Mouse (Mus musculus) stomach, postnatal 0 days (tissue): Measurements from ENCODE around the gene Arrb1. TPM values are rescaled to one million over a fixed set of nuclear protein-coding genes. Genes with fewer than 3 reads are reported as not detected.
A peak's percentile ranks its signal among the peaks of the same experiment; 100 is the strongest.

Experiments used
- ATAC-seq: fragments of 200-750 bp; cut with Nextera tagmentation; 2 replicates; pipeline ENCODE4 v1.8.0; 2017; ENCODE audit not compliant: low FRiP score, low TSS enrichment
- DNase-seq: peaks from one replicate; pipeline ENCODE4 v3.0.0-alpha.2; 2016; ENCODE audit warnings: low spot score
- H3K27ac ChIP-seq: fragments of 300-500 bp; sonication (generic); replicated peaks from 2 replicates; pipeline ENCODE4 v1.5.1; 2014; ENCODE audit warnings: mild to moderate bottlenecking, control low read depth
- H3K27me3 ChIP-seq: fragments of 300-500 bp; sonication (generic); 2 replicates; pipeline ENCODE4 v1.6.1; 2014; ENCODE audit warnings: low read length; ENCODE audit not compliant: control insufficient read depth, insufficient read depth
- H3K36me3 ChIP-seq: fragments of 300-500 bp; sonication (generic); 2 replicates; pipeline ENCODE4 v1.6.1; 2014; ENCODE audit warnings: low read length, mixed read lengths; ENCODE audit not compliant: control insufficient read depth, insufficient read depth
- H3K4me1 ChIP-seq: fragments of 300-500 bp; sonication (generic); replicated peaks from 2 replicates; pipeline ENCODE4 v1.6.1; 2014; ENCODE audit warnings: antibody characterized with exemption; ENCODE audit not compliant: control insufficient read depth, insufficient read depth
- H3K4me2 ChIP-seq: fragments of 300-500 bp; sonication (generic); replicated peaks from 2 replicates; pipeline ENCODE4 v1.6.1; 2014; ENCODE audit warnings: low read depth, mild to moderate bottlenecking, control low read depth, moderate library complexity
- H3K4me3 ChIP-seq: fragments of 300-500 bp; sonication (generic); 2 replicates; pipeline ENCODE4 v1.5.1; 2014; ENCODE audit warnings: low read depth, low read length, control low read depth
- H3K9ac ChIP-seq: fragments of 300-500 bp; sonication (generic); 2 replicates; pipeline ENCODE4 v1.6.1; 2014; ENCODE audit warnings: mild to moderate bottlenecking, low read length, control low read depth, mixed read lengths
- H3K9me3 ChIP-seq: fragments of 300-500 bp; sonication (generic); 2 replicates; pipeline ENCODE4 v1.6.1; 2016; ENCODE audit warnings: low read length; ENCODE audit not compliant: control insufficient read depth
- CTCF ChIP-seq: IDR thresholded peaks from 2 replicates; pipeline ENCODE4 v1.5.1; 2016; ENCODE audit warnings: antibody characterized with exemption, low read depth, mild to moderate bottlenecking, moderate library complexity
- EP300 ChIP-seq: optimal IDR thresholded peaks from 2 replicates; pipeline ENCODE3; 2016; ENCODE audit warnings: antibody characterized with exemption
- WGBS: fragments of 180-500 bp; shearing (Covaris S2); extraction: QIAGEN DNeasy Blood & Tissue Kit; methylation state at CpG from one replicate; pipeline ENCODE4 v1.1.7; 2014; 5-methylcytosine and 5-hydroxymethylcytosine counted together
- polyA plus RNA-seq: library from polyadenylated mRNA; unstranded; fragments of >200 nt; fragmentation: Nextera tagmentation; extraction: Ambion mirVana; gene quantifications from 2 replicates; pipeline ENCODE4 v1.2.1, GENCODE M21; 2015

The Arrb1 gene
- polyA plus RNA-seq, 1 experiment from 2014 or later, result 3.6 TPM

DNA sequence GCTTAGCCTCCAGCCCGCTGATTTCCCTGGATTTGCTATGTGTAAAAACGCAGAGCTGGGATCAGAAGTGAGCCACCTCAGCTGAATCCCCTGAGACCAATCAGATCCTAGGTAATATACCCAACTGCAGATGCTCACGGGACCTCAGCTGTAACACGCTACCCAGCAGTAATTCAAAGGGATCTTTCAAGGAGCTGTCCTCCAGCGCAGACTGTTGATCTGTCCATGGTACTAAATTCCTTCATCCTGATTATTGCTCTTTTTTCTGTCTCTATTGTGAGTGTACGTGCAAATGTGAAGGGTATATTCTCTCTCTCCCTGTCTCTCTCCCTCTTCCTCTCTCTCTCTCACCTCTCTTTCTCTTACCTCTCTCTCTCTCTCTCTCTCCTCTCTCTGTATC, 97.0 kb downstream of the Arrb1 start:
- no peaks in the 10 kb centered on the region for H3K4me1 ChIP-seq
- H3K27me3 ChIP-seq, result peaks cover 2% of the 10 kb centered on the region; the same call in 1 of the 2 replicates
- H3K9ac ChIP-seq, result no peak overlapping the region
- no peaks in the 10 kb centered on the region for H3K36me3 ChIP-seq
- 7% methylated on average over 6 of the region's 6 CpGs for WGBS
- TF ChIP-seq EP300 (no peak), CTCF (no peak)
- no peak overlapping the region for H3K4me2 ChIP-seq
- DNase-seq (no peak), ATAC-seq (no peak)
- H3K9me3 ChIP-seq, result no peaks in the 10 kb centered on the region
- no peak overlapping the region for H3K4me3 ChIP-seq
- no peak overlapping the region for H3K27ac ChIP-seq

DNA sequence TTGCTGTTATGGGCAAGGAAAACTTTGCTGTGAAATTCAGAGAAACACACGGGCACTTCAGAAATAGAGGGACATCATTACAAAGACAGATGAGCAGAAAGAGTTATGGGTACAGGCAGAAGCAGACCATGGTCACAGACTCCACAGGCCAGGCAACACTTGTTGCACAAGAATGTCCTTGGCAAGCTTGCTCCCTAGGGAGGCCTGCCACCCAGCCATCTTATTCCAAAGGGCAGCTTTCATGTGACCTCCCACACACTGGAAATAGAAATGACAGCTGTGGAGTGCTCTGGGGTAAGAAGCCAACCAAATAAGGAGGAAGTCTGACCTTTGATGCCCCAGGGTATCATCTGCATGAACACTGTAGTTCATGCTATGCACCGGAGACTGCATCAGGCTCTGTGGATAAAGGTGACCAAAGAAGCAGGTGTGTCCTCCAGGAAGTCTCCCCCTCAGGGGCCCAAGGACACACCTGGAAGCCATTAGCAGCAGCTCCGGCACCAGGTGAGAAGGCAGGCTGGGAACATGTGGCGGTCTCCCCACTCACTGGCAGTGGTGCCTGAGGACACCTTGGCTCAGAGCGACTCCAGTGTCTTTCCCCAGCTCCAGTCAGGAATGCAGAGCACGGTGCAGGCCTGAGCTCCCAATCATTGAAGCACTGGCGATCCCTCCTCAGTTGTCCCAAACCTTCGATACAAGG, 98.8 kb downstream of the Arrb1 start:
- Histone ChIP-seq H3K36me3 (no peaks in the 10 kb centered on the region), H3K4me3 (no peak overlapping the region), H3K4me1 (no peaks in the 10 kb centered on the region), H3K9ac (no peak overlapping the region), H3K27me3 (no peaks in the 10 kb centered on the region), H3K4me2 (no peak overlapping the region), H3K9me3 (no peaks in the 10 kb centered on the region), H3K27ac (no peak overlapping the region)
- ATAC-seq, result no peak
- WGBS, result 68% methylated on average over 8 of the region's 8 CpGs
- TF ChIP-seq CTCF, result no peak
- no peak for TF ChIP-seq EP300
- DNase-seq, result no peak

DNA sequence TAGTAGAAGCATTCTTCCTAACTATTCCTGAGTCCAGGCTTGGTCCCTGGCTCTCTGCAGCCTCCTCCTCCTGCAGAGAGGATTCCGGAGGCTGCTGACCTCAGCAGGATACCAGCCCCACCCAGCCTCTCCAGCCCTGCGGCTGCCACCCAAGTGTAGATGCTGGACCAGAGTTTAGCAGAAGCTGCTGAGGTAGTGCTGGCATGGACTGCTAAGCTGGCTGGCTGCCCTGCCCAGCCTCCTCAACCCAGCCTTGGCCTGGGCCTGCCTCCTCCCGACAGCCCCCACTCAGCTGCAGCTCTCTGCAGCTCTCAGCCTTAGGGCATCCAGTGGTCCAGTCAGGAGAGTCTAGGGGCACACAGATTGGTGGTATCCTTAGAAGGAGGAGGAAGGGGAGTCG, 106.0 kb downstream of the Arrb1 start:
- no peaks in the 10 kb centered on the region for H3K27me3 ChIP-seq
- DNase-seq, result peak; percentile 33
- H3K9me3 ChIP-seq, result no peaks in the 10 kb centered on the region
- H3K4me2 ChIP-seq, result no peak overlapping the region
- WGBS, result 21% methylated on average over 4 of the region's 4 CpGs
- H3K4me3 ChIP-seq, result no peak overlapping the region
- H3K4me1 ChIP-seq, result no peaks in the 10 kb centered on the region
- H3K9ac ChIP-seq, result no peak overlapping the region
- no peaks in the 10 kb centered on the region for H3K36me3 ChIP-seq
- no peak overlapping the region for H3K27ac ChIP-seq
- 0 out of 2 replicates have a peak, but pooled peaks have one; percentile 32 for ATAC-seq
- TF ChIP-seq CTCF, result no peak
- no peak for TF ChIP-seq EP300

DNA sequence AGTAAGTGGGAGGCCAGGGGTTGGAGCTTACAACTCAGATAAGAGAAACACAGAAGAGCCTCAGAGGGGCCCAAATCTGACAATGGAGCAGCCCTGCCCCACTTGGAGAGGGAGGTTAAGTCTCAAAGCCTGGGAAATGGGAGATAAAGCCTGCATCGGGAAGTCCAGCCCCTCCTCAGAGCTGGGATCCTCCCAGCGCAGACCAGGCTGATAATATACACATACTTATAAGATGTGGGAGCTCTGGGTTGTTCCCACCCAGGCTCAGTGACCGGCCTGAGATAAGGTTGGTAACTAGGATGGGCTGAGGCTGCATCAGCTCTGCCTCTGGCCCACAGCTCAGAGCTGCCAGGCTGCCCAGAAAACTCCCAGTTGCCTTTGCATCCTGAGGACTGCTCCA, 106.8 kb downstream of the Arrb1 start:
- no peak for DNase-seq
- no peak for ATAC-seq
- Histone ChIP-seq H3K4me2 (no peak overlapping the region), H3K9me3 (no peaks in the 10 kb centered on the region), H3K36me3 (no peaks in the 10 kb centered on the region), H3K4me1 (no peaks in the 10 kb centered on the region), H3K4me3 (no peak overlapping the region), H3K9ac (no peak overlapping the region), H3K27me3 (no peaks in the 10 kb centered on the region), H3K27ac (no peak overlapping the region)
- TF ChIP-seq EP300, result no peak
- no peak for TF ChIP-seq CTCF
- WGBS, result 28% methylated on average over 3 of the region's 3 CpGs

DNA sequence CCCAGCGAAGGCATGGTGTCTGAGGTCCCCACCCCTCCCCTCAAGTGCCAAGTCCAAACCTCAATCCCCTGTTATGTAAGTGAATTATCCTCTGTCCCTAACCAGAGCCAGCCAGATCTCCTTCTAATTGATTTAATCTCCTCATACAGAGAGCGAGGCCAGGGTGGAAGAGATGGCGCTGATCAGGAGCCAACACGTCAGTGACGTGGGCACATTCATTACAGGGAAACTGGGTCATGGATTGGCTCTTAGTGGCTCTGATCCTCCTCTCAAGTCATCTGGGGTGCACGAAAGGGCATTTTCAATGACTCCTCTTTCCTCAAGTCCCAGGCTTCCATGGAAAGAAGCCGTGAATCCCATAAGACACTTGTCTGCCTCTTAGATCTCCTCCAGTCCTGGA, 109.4 kb downstream of the Arrb1 start:
- Histone ChIP-seq H3K4me1 (no peaks in the 10 kb centered on the region), H3K27ac (no peak overlapping the region), H3K27me3 (no peaks in the 10 kb centered on the region), H3K9ac (no peak overlapping the region), H3K9me3 (no peaks in the 10 kb centered on the region), H3K4me2 (no peak overlapping the region), H3K4me3 (no peak overlapping the region), H3K36me3 (no peaks in the 10 kb centered on the region)
- TF ChIP-seq CTCF (no peak), EP300 (no peak)
- WGBS, result 75% methylated on average over 7 of the region's 7 CpGs
- ATAC-seq (no peak), DNase-seq (no peak)

DNA sequence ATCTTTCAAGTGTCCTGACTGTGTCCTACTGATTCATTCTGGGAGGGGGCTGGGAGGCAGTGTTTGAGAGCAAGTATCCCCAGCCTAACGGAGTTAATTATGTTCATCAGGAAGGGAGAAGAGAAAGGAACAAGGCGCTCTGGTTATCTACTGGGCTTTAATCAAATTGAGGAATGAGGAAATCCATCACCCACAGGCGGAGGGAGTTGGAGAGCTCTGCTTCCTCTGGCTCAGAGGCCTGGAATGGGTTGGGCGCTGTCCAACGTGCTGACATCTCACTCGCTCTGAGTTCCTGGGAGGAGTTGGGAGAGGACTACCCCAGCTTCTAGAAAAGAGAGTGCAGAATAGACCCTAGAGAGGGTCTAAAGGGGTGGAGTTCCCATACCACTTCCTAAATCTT, 113.4 kb downstream of the Arrb1 start:
- Histone ChIP-seq H3K9ac (no peak overlapping the region), H3K36me3 (no peaks in the 10 kb centered on the region), H3K4me1 (no peaks in the 10 kb centered on the region), H3K27ac (no peak overlapping the region), H3K4me3 (no peak overlapping the region), H3K4me2 (no peak overlapping the region), H3K9me3 (no peaks in the 10 kb centered on the region), H3K27me3 (no peaks in the 10 kb centered on the region)
- DNase-seq (peak; percentile 70), ATAC-seq (0 out of 2 replicates have a peak, but pooled peaks have one; percentile 49)
- TF ChIP-seq CTCF, result peak; percentile 35
- TF ChIP-seq EP300, result no peak
- WGBS, result 4% methylated on average over 6 of the region's 6 CpGs
